Mouse (Mus musculus): ENCODE data around the gene Zbtb5. TPM values are rescaled to one million over a fixed set of nuclear protein-coding genes. Genes with fewer than 3 reads are reported as not detected.

Gene Zbtb5
- 3.5 and 7.9 TPM in 2 replicates for polyA plus RNA-seq (2012; rRNA removed; ENCODE audit: low replicate concordance)

DNA sequence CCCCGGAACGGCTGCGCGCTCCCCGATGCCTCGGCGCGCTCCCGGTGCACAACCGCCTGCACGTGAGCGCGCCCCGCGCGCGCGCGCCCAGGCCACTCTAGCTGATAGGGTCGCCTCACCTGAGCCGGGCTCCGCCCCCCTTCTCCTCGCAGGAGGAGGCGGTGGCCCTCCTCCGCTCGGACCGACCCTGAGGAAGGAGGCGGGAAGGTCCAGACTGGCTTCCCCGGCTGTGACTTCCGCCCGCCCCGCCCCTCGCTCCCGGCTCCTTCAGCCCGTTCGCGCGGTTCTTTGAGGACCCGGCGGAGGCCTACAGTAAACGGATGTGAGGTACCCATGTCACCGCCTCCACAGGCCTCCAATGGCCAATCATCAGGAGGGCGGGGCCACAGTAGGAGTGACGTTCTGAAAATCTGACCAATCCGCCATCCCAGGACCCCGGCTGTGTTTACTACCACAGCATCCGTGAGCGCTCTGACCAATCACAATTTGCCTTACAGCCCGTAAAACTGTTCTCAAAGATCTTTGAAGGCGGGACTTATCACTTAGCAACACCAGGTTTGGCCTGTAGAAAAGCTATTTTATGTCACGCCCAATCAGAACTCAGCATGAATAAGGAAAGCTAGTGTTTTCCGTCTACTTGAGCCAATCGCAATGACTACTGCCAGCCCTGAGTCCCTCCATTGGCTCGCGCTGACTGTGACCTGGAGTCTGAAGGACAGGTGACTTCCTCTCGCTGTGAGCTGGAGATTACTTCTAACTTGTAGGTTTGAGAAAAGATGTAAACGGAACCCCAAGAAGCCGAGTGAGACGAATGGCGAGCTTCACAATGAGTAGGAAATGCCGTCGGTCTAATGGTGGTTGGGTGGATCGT, at the start of gene Zbtb5:
TSS of gene Zbtb5 (minus strand) at position 308 of the 871 bp plus-strand sequence.

DNA sequence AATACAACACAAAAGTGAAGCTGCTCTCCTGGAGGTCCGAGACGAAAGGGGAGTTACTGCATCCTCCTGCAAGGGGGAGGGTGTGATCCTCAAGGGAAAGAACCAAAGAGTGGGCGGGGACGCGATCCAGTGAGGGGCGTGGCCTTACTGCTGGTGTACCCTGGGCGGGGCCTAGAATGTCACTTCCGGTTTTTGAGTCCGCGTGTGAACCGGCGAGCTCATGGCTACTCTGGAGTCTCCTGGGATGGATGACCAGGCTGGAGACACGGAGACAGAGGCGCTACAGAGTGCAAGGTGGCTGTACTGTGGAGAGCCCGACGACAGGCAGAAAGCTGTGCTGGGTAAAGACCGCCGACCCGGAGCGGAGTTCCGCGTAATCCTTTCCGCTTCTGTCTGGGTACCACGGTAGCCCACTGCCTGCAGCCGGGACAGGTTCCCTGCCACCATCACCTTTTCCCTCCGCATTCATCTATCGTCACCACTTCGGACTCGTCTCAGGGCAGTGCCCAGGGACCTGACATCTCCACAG, 6.3 kb upstream of the Zbtb5 start, which contains the start of gene Polr1e:
TSS of gene Polr1e (plus strand) at position 132 of the 529 bp plus-strand sequence.

DNA sequence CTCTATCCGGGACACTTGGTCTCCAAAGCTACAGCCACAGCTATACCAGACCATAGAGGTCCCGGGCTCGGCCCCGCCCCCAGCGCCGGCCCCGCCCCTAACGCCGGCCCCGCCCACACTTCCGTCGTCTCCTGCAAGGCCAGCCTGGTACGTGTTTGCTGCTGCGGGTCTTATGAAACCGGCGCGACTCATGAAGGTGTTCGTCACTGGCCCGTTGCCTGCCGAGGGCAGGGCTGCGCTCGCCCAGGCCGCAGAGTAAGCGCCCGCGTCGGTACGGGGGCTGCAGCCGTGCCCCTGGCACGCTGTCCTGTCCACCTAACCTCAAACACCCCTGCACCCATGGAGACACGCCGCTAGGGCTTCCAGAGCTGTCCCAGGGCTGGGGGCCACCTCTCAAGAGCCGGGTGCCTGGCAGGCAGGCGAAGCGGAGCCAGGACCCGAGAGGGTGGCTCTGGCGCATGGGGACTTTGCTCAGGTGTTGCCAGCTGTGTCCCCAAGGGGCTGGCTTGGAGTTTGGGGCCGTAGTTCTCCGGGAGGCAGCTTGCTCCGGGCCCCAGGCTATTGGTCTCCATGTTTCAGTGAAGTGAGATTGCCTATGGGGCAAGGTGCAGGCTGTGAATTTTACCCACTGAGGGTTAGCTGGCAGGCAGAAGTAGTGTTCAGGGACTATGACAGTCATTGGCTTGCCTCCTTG, 30.8 kb downstream of the Zbtb5 start, which contains the start of gene Grhpr:
TSS of gene Grhpr (plus strand) at position 116 of the 694 bp plus-strand sequence.

Other genes with a start within 250 kb of the Zbtb5 start
- gene Grhpr, start 31.0 kb downstream of the Zbtb5 start, polyA plus RNA-seq (2012; rRNA removed; ENCODE audit: low replicate concordance), result 57.3 and 60.6 TPM in 2 replicates
- 1.2 and 1.5 TPM in 2 replicates for gene Polr1e, start 6.2 kb upstream of the Zbtb5 start, polyA plus RNA-seq (2012; rRNA removed; ENCODE audit: low replicate concordance)
- gene Fbxo10, start 72.2 kb upstream of the Zbtb5 start, polyA plus RNA-seq (2012; rRNA removed; ENCODE audit: low replicate concordance), result 1.9 and 2.5 TPM in 2 replicates
- 45.9 and 81.1 TPM in 2 replicates for gene Tomm5, start 95.7 kb upstream of the Zbtb5 start, polyA plus RNA-seq (2012; rRNA removed; ENCODE audit: low replicate concordance)
- gene Frmpd1, start 172.5 kb upstream of the Zbtb5 start, polyA plus RNA-seq (2012; rRNA removed; ENCODE audit: low replicate concordance), result 0.07 and 0.47 TPM in 2 replicates